Mouse (Mus musculus) midbrain, embryonic 15.5 days (tissue): ENCODE measurements around the gene Borcs8. TPM values are rescaled to one million over a fixed set of nuclear protein-coding genes. Genes with fewer than 3 reads are reported as not detected.
A peak's percentile ranks its signal among the peaks of the same experiment; 100 is the strongest.

Source experiments
- ATAC-seq: fragments of 200-750 bp; cut with Nextera tagmentation; replicated peaks from 2 replicates; pipeline ENCODE4 v1.8.0; 2017; ENCODE audit warnings: moderate TSS enrichment
- H3K27ac ChIP-seq: fragments of 300-500 bp; sonication (generic); 2 replicates; pipeline ENCODE4 v1.5.1; 2015; ENCODE audit warnings: mild to moderate bottlenecking, inconsistent platforms
- H3K27me3 ChIP-seq: fragments of 300-500 bp; sonication (generic); replicated peaks from 2 replicates; pipeline ENCODE4 v1.6.1; 2015; ENCODE audit warnings: inconsistent platforms
- H3K36me3 ChIP-seq: fragments of 300-500 bp; sonication (generic); replicated peaks from 2 replicates; pipeline ENCODE4 v1.6.1; 2015; ENCODE audit warnings: inconsistent platforms
- H3K4me1 ChIP-seq: fragments of 300-500 bp; sonication (generic); 2 replicates; pipeline ENCODE4 v1.6.1; 2015; ENCODE audit warnings: inconsistent platforms
- H3K4me2 ChIP-seq: fragments of 300-500 bp; sonication (generic); 2 replicates; pipeline ENCODE4 v1.6.1; 2015; ENCODE audit warnings: inconsistent platforms, mild to moderate bottlenecking, moderate library complexity
- H3K4me3 ChIP-seq: fragments of 300-500 bp; sonication (generic); 2 replicates; pipeline ENCODE4 v1.5.1; 2015; ENCODE audit warnings: mild to moderate bottlenecking, inconsistent platforms
- H3K9ac ChIP-seq: fragments of 300-500 bp; sonication (generic); 2 replicates; pipeline ENCODE4 v1.6.1; 2015; ENCODE audit warnings: mild to moderate bottlenecking, inconsistent platforms
- H3K9me3 ChIP-seq: fragments of 300-500 bp; sonication (generic); 2 replicates; pipeline ENCODE4 v1.6.1; 2016; ENCODE audit warnings: inconsistent platforms
- WGBS: fragments of 180-500 bp; shearing (Covaris S2); methylation state at CpG from one replicate; pipeline ENCODE4 v1.1.7; 2015; ENCODE audit warnings: mixed read lengths; 5-methylcytosine and 5-hydroxymethylcytosine counted together
- microRNA-seq: library from miRNA; unstranded; fragments of <30 nt; microRNA quantifications from one replicate; pipeline ENCODE4, GENCODE M21; 2016
- polyA plus RNA-seq: library from polyadenylated mRNA; unstranded; fragments of >200 nt; fragmentation: Nextera tagmentation; extraction: Ambion mirVana; gene quantifications from 2 replicates; pipeline ENCODE4 v1.2.1, GENCODE M21; 2015

The Borcs8 gene
- polyA plus RNA-seq, 1 experiment from 2014 or later = 59.1 TPM

DNA sequence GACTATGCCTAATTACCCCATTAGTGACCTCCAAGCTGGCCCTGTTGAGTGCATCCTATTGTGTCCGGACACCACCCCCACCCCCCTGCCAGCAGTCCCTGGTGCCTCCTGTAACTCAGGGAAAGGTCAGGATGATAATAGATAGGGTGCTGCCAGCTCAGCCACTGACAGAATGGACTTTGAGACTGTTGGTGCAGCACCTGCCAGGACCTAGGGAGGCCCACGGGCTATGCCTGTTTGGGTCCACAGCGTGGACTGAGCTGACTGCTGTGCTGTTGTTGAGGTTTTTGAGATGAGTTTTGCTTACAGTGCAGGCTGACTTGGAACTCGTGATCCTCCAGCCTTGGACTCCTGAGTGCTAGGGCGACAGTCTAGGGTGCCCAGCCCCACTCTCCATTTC, 53.9 kb downstream of the Borcs8 start:
- Histone ChIP-seq H3K27ac (no peak overlapping the region), H3K27me3 (no peaks in the 10 kb centered on the region)
- WGBS = 68% methylated on average over 5 of the region's 5 CpGs

DNA sequence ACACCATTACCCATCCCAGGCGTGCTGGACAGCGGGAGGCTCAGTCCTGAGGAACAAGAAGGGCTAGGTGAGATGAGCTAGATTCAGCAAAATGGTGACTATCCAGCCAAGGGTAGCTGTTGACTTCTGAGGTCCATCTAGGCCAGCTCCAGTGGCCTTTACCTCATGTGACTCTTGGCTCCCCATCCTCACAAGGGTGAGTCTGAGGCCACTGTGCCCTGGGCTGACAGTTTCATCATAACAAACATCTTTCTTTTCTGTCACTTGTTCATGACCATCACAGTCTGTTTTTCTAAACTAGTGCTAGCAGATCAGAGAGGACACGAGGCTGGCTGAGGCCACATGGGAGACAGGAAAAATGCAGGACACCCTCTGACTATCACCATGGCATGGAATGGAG, 54.9 kb downstream of the Borcs8 start:
- WGBS = 80% methylated on average over 3 of the region's 3 CpGs
- Histone ChIP-seq H3K4me2 (no peak overlapping the region), H3K9ac (no peak overlapping the region), H3K9me3 (no peaks in the 10 kb centered on the region), H3K27me3 (no peaks in the 10 kb centered on the region), H3K4me3 (no peak overlapping the region), H3K36me3 (no peaks in the 10 kb centered on the region; the same call in 1 of the 2 replicates), H3K27ac (no peak overlapping the region), H3K4me1 (no peaks in the 10 kb centered on the region)
- no peak for ATAC-seq

More for the DNA sequence above, 53.9 kb downstream of the Borcs8 start:
- Histone ChIP-seq H3K36me3 (no peaks in the 10 kb centered on the region; the same call in 1 of the 2 replicates), H3K9ac (no peak overlapping the region), H3K4me1 (no peaks in the 10 kb centered on the region), H3K4me3 (no peak overlapping the region), H3K4me2 (no peak overlapping the region), H3K9me3 (no peaks in the 10 kb centered on the region)
- no peak for ATAC-seq

DNA sequence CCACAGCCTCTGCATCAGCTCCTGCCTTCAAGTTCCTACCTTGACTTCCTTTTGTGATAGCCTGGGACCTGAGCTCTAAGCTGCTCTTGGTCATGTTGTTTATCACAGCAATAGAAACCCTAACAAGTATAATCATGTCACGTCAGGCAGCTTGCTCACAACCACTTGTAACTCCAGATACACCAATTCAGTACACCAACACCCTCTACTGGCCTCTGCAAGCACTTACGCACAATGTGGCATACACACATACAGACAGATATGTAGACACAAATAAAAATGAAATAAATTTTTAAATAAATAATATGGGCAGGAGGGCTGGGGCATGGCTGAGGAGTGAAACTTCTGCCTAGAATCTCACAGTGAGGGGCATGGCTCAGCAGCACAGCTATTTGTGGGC, 56.5 kb downstream of the Borcs8 start:
- no peak for ATAC-seq
- WGBS = 77% methylated on average over 2 of the region's 2 CpGs

More for the DNA sequence above, 56.5 kb downstream of the Borcs8 start:
- no peaks in the 10 kb centered on the region for H3K27me3 ChIP-seq
- no peaks in the 10 kb centered on the region for H3K4me1 ChIP-seq
- H3K9me3 ChIP-seq = no peaks in the 10 kb centered on the region
- H3K9ac ChIP-seq = no peak overlapping the region
- H3K36me3 ChIP-seq = no peaks in the 10 kb centered on the region; the same call in 1 of the 2 replicates
- no peak overlapping the region for H3K4me3 ChIP-seq
- no peak overlapping the region for H3K4me2 ChIP-seq
- H3K27ac ChIP-seq = no peak overlapping the region

Small RNA genes lying within 50 kb of the gene (microRNA-seq; reads per million reads assigned to microRNA genes)
- gene Mir7066 = 3.1 reads per million, percentile 15 among the genes with 10 or more reads in this experiment

Other genes starting within 250 kb of the Borcs8 start
- gene Tssk6, start 237.3 kb upstream of the Borcs8 start, polyA plus RNA-seq = 4.5 and 4.7 TPM in 2 replicates
- gene Ndufa13, start 236.9 kb upstream of the Borcs8 start, polyA plus RNA-seq = 171 and 172 TPM in 2 replicates
- gene Yjefn3, start 236.8 kb upstream of the Borcs8 start, polyA plus RNA-seq = 9.6 and 12.2 TPM in 2 replicates
- gene Gatad2a, start 143.1 kb upstream of the Borcs8 start, polyA plus RNA-seq = 27.2 and 31.7 TPM in 2 replicates
- gene Mau2, start 96.8 kb upstream of the Borcs8 start, polyA plus RNA-seq = 87.5 and 87.8 TPM in 2 replicates
- gene Sugp1, start 96.7 kb upstream of the Borcs8 start, polyA plus RNA-seq = 65.4 and 65.9 TPM in 2 replicates
- 1.7 and 2.1 TPM in 2 replicates for gene Tm6sf2, start 66.6 kb upstream of the Borcs8 start, polyA plus RNA-seq
- gene Hapln4, start 56.0 kb upstream of the Borcs8 start, polyA plus RNA-seq = 0.93 and 1.4 TPM in 2 replicates
- 186 and 193 TPM in 2 replicates for gene Ncan, start 18.6 kb upstream of the Borcs8 start, polyA plus RNA-seq
- 36.7 and 39.1 TPM in 2 replicates for gene Nr2c2ap, start 8.2 kb upstream of the Borcs8 start, polyA plus RNA-seq
- gene Rfxank, start 345 bp upstream of the Borcs8 start, polyA plus RNA-seq = 13.4 and 14.2 TPM in 2 replicates
- 0.37 and 0.56 TPM in 2 replicates for gene Mef2b, start 212 bp downstream of the Borcs8 start, polyA plus RNA-seq
- 60.9 and 62.0 TPM in 2 replicates for gene Tmem161a, start 32.9 kb downstream of the Borcs8 start, polyA plus RNA-seq
- gene Slc25a42, start 72.8 kb downstream of the Borcs8 start, polyA plus RNA-seq = 8.7 and 10.9 TPM in 2 replicates
- 102 and 109 TPM in 2 replicates for gene Sugp2, start 94.7 kb downstream of the Borcs8 start, polyA plus RNA-seq
- gene Armc6, start 95.0 kb downstream of the Borcs8 start, polyA plus RNA-seq = 117 and 118 TPM in 2 replicates
- 37.9 and 41.2 TPM in 2 replicates for gene Homer3, start 143.3 kb downstream of the Borcs8 start, polyA plus RNA-seq
- gene Ddx49, start 163.0 kb downstream of the Borcs8 start, polyA plus RNA-seq = 44.5 and 48.0 TPM in 2 replicates
- gene Cope, start 163.0 kb downstream of the Borcs8 start, polyA plus RNA-seq = 299 and 322 TPM in 2 replicates
- gene Cers1, start 176.3 kb downstream of the Borcs8 start, polyA plus RNA-seq = 38.2 and 40.1 TPM in 2 replicates
- 5.3 and 7.4 TPM in 2 replicates for gene Gdf1, start 190.3 kb downstream of the Borcs8 start, polyA plus RNA-seq
- 15.1 and 16.0 TPM in 2 replicates for gene Upf1, start 213.8 kb downstream of the Borcs8 start, polyA plus RNA-seq
- gene Comp, start 234.1 kb downstream of the Borcs8 start, polyA plus RNA-seq = 0.50 and 0.57 TPM in 2 replicates